Mouse (Mus musculus) urinary bladder, postnatal 14 days (tissue): ENCODE data around the gene Ttpal.
"Not testable (repeated sequence)": the region's sequence is repeated elsewhere in the genome, so short reads cannot be mapped to it uniquely, and the experiment has no call there.

Source experiments
- DNase-seq: peaks from one replicate; pipeline ENCODE4 v3.0.0; 2021; ENCODE audit warnings: low spot score

Ttpal gene

GRCm38 (mm10) chr2:163592084-163592483, 10.0 kb upstream of the Ttpal start:
- no peak for DNase-seq

DNA sequence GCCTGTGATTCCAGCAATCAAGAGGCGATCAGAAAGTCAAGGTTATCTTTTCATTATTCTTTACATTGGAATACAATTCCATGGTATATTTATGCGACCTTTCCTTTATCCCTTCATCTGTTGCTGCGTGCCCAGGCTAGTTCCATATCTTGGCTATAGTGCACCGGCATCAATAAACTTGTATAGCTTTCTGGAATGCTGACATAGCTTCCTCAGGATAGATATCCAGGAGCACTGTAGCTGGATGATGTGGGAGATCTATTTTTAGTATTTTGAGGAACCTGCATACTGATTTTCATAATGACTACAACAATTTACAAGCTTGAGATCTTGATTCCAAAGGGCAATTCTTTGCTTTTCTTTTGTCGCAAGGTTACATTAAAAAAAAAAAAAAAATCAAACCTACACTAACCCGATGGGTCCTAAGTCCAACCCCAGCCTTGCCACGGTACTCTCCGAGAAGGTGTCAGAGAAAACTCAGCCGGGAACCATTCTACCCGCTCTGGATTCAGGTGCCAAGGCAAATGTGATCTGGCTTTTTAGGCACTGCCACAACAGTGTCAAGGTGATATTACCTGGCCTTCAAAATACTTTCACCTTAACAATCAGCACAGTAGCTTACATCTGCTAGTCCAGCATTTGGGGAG, 8.4 kb upstream of the Ttpal start:
- no peak for DNase-seq

- no peak for DNase-seq
Observed at GRCm38 (mm10) chr2:163595119-163595518, 7.0 kb upstream of the Ttpal start.

- no peak for DNase-seq
Observed at GRCm38 (mm10) chr2:163596057-163596872, 5.8 kb upstream of the Ttpal start.

DNA sequence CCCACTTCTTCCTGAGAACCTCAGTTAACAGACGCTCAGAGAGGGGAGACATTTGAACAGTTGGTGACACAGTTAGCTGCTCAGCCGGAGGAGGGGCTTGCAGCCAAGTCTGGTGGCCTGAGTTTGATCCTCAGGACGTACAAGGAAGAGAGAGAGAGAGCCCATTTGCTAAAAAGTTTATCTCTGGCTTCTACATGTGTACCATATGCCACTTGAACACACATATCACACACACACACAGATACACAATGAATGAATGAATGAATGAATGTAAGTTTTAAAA, 5.3 kb upstream of the Ttpal start:
- no peak for DNase-seq

DNA sequence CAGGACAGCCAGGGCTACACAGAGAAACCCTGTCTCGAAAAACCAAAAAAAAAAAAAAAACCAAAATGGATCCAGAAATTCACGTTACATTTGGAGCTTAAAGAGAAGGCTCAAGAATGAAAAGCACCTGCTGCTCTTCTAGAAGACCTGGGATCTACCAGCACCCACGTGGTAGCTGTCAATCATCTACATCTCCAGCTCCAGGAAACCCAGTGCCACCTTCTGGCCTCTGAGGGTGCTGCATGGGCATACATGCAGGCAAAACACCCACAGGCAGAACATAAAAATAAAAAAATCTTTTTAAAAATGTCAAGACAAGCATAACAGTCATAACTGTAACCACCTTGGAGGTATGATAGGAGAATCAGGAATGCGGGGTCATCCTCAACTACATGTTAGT, 4.5 kb upstream of the Ttpal start:
- peak; percentile 65 for DNase-seq

DNA sequence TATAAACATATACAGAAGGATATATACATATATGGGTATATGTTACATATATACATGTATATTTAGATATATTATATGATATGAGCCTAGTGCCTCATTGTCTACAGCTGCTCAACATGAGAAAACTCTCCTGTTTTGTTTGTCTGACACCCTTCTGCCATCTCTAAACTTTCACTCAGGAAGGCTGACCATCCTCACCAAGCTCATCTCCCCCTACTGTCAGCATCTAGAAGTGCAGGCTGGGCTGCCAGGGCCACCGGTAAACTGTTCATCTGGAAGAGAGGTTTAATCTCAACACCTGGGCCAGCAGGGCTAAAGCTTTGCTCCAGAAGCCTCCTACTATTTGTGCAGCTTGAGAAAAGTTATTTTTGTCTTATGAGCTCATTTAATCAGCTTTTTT, 2.9 kb upstream of the Ttpal start:
- peak; percentile 66 for DNase-seq

- DNase-seq = no peak
Observed at GRCm38 (mm10) chr2:163601066-163601465, 1.0 kb upstream of the Ttpal start.

DNA sequence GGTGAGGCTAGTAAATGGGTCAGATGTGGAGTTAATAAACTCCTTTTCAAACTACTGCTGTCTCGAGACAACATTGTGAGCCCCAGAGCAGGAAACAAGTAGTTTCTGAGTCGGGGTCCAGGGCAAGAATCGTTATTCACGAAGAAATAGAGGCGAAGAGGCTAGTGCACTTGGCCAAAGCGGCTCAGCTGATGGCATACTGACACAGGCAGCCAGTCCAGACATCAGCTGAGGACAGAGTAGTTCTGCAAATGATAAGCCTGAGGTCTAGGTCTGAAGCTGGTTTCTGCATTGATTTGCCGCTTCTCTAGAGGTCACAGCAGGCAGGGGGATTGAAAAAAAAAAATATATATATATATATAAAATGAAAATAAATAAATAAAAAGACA, 408 bp upstream of the Ttpal start:
- DNase-seq = no peak

GRCm38 (mm10) chr2:163606161-163606560, 4.0 kb downstream of the Ttpal start:
- no peak for DNase-seq

- DNase-seq = no peak
Observed at GRCm38 (mm10) chr2:163608008-163608407, 5.9 kb downstream of the Ttpal start.

- DNase-seq = no peak
Observed at GRCm38 (mm10) chr2:163609281-163609975, 7.3 kb downstream of the Ttpal start.

DNA sequence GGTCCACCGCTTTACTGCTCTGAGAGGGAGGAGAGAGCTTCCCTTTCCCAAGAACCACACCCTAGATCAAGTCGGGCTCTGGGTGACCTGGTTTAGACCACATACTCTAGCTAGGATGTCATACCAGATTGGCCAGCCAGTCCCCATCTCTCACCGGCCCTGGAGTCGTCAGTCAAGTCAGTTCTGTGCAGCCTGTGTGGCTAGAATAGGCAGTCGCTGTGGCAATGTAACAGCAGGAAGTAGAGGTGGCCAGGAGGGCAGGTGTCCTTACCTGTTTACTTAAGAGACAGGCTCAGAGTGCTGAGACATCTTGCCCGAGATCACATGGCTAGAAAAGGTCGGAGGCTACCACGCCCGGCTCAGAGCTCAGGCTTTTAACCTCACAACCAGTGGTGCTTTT, 9.1 kb downstream of the Ttpal start:
- peak; percentile 63 for DNase-seq

DNA sequence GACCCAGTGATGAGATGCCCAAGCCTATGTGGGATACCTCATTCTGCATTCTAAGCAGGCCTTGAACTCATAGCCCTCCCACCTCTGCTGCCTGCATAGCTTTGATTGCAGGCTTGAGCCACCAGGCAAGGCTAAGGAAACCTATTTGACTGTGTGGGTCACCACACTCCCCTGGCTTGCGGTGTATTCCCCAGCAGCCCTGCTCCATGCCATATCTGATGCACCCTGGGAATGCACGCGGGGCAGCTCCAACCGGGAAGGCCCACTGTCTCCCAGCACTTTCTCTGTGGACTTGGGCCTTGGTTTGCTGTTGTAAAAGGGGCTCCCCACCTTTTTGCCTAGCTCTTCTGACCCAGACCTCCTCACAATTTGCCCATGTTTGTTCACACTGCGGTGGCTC, 11.1 kb downstream of the Ttpal start:
- no peak for DNase-seq

DNA sequence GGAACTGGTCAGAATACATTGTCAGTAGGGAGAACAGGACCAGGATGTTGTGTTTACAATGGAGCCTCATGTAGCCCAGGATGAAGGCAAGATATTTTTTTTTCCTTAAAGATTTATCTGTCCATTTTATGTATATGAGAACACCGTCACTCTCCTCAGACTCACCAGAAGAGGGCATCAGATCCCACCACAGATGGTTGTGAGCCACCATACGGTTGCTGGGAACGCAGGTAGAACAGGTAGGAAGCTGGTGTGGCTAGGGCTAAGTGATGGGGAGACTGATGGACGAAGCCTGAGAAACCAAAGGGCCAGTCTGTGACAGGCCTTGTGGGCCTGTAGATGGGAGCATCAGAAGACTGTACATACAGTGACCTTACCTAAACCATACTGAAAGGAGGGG, 11.9 kb downstream of the Ttpal start:
- no peak for DNase-seq

DNA sequence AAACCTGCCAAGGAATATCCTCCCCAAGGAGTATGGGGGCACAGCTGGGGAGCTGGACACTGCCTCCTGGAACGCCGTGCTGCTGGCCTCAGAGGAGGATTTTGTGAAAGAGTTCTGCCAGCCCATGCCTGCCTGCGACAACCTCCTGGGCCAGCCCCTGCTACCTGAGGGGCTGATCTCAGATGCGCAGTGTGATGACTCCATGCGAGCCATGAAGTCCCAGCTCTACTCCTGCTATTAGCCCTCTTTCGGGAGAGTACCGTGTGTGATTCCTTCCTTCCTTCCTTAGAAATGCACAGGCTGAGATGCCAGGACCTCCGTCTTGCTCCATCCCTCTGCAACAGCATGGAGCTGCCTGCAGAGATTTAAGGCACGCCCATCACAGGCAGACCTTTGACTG, 13.3 kb downstream of the Ttpal start:
- no peak for DNase-seq

GRCm38 (mm10) chr2:163615906-163616651, 14.0 kb downstream of the Ttpal start:
- no peak for DNase-seq

DNA sequence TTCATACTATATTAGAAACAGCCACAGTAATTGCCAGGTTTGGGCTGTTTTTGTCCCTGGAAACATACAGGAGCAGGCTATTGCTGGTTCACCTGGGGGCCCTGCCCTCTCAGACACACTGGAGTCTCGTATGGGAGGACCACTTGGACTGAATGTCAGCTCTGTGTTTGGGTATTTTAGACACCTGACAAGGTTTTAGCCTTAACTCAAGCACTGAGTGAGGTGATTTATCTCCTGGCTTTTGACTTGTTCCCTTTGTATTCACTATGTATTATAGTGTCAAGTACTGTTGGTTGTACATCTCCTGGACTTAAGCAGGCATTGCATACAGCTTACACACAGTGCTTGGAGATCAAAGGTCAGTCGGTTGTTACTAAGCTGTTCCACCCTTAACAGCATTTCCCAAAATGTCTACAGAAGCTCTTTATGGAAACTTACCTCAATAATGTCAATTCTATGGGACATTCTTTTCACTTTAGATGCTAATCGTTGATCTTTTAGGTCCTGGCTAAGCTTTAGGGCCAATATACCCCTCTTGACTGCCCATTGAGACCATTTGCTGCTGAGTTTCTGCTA, 14.6 kb downstream of the Ttpal start:
- no peak for DNase-seq

DNA sequence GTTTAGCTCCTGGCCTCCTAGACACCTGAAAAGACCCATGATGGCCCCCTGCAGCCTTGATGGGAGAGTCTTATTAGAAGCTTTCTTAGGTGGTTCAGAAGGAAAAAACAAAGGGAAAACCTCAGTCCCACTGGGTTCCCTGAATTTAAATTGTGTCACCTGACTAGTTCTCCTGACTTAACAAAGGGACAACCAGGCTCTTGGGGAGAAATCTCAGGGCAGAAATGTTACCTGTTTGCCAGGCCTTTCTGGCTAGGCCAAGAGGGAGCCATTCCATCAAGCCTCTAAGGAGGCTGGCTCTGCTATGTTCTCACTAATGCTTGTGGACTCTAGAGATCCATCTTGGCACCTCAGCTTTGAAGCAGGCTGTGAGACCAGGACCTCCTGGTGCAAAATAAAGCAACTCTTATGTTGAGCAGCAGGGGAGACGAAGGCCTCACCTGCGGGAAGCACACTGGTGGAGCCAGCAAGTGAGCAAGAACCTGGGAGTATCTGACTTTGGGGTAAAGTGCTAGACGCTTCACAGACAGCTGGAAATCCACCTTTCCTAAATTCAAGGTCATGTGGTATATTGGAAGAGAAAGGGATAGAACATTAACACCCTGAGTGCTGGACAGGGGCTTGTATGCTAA, 15.2 kb downstream of the Ttpal start:
- DNase-seq = no peak

DNA sequence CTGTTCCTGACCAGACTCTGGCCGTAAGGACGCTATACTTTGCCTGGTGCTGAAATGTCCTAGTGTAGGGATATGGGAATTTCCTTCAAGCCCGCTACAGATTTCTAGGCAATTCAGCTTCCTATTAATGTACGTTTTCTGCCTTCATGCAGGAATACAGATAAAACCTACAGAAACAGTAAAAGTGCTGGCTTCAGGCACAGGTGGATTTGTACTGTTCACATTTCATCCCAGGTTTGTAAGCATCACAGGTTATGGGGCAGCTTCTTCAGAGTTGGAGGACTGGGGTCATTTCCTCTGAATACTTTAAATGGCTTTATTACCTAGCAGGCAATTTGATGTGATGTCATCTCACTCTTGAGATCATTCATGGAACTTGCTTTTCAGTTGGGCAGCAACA, 15.8 kb downstream of the Ttpal start:
- no peak for DNase-seq

- peak; percentile 53 for DNase-seq
Observed at GRCm38 (mm10) chr2:163620451-163620850, 18.3 kb downstream of the Ttpal start.

DNA sequence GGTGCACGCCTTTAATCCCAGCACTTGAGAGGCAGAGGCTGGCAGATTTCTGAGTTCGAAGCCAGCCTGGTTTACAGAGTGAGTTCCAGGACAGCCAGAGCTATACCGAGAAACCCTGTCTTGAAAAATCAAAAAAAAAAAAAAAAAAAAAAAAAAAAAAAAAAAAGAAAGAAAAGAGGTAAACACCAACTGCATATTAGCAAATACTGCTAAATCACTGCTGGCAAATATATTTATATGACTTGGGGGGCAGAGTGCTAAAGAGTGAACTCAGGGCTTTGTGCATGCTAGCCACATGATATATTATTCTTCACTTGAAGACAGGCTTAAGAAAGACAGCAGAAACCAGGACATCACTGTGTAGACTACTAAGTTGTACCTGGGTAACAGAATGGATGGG, 19.3 kb downstream of the Ttpal start:
- not testable (repeated sequence) for DNase-seq
